In the genomic region with DNA sequence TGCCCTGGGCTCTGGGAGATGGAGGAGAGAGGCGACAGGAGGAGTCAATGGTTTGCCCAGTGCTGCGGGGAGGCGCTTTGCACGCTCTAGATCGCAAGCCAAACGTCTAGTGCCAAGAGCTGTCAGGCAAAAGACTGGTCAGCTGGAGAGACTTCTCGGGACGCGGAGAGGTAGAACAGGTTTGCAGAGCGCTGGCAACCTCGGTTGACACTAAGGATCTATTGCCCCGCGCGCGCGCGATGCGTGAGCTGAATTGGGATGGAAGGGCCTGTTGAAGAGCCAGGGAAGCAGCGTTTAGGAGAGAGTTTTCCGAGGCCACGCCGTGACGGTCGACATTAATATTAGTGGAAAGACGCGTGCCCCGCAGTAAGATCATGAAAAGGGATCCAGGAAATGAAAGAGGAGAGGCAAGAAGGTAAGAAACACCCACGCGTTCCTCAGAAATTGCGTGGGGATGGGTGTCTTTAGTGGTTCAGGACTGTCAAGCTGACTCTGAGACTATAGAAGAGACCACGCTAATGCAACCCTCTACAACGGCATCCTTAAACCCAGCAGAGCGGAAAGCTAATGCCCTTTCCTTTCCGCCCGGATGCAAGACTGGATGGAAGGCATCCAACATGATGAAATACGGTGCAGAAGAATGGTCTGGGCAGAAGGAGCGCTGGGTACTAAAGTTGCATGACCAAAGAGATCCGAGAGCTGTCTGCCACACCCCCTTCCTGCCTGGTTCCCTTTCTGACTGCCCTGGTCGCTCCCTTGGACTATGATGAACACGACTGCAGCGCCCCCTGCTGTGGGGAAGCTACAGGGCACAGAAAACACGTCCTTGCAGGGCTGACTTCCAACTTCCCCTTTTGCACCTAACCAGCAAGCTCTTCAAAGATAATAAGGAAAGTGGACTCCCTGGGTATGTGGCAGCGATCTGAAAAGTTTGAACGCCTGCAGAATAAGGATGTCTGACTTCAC, we compare ENCODE assay signal across 8 mouse cellular contexts. TPM values are rescaled to one million over a fixed set of nuclear protein-coding genes. Genes with fewer than 3 reads are reported as not detected.
DNase-seq lines count a peak whose midpoint lies in the region; ATAC-seq lines count a peak whose summit lies in the region.

No protein-coding gene starts in this region.

- peak overlapping the region; percentile 78 for H3K9ac ChIP-seq in heart, embryonic 16.5 days (ENCODE audit: low read length)
- peak overlapping the region; percentile 5; the same call in 1 of the 2 replicates for H3K9ac ChIP-seq in liver, embryonic 15.5 days
- peak overlapping the region; percentile 72; the same call in 1 of the 2 replicates for H3K9ac ChIP-seq in neural tube, embryonic 12.5 days

- peaks cover 29% of the 10 kb centered on the region for H3K4me1 ChIP-seq in forebrain, embryonic 10.5 days
- H3K4me1 ChIP-seq in heart, embryonic 16.5 days (ENCODE audit: control insufficient read depth, insufficient read depth, low read length), result peaks cover 15% of the 10 kb centered on the region
- peaks cover 31% of the 10 kb centered on the region for H3K4me1 ChIP-seq in liver, embryonic 15.5 days (replicated peaks)
- H3K4me1 ChIP-seq in neural tube, embryonic 12.5 days, result peaks cover 21% of the 10 kb centered on the region; the same call in 1 of the 2 replicates

- no peaks in the 10 kb centered on the region for H3K36me3 ChIP-seq in forebrain, embryonic 10.5 days (replicated peaks)
- H3K36me3 ChIP-seq in heart, embryonic 16.5 days (ENCODE audit: control insufficient read depth, insufficient read depth), result no peaks in the 10 kb centered on the region
- H3K36me3 ChIP-seq in liver, embryonic 15.5 days (replicated peaks), result no peaks in the 10 kb centered on the region
- no peaks in the 10 kb centered on the region for H3K36me3 ChIP-seq in neural tube, embryonic 12.5 days

- no peaks in the 10 kb centered on the region for H3K9me3 ChIP-seq in forebrain, embryonic 10.5 days
- H3K9me3 ChIP-seq in heart, embryonic 16.5 days (replicated peaks; ENCODE audit: control insufficient read depth, low read length), result no peaks in the 10 kb centered on the region
- H3K9me3 ChIP-seq in liver, embryonic 15.5 days (replicated peaks), result no peaks in the 10 kb centered on the region
- H3K9me3 ChIP-seq in neural tube, embryonic 12.5 days, result no peaks in the 10 kb centered on the region

- WGBS in forebrain, embryonic 10.5 days, result under 1% methylated on average over 44 of the region's 44 CpGs
- WGBS in heart, embryonic 16.5 days, result under 1% methylated on average over 44 of the region's 44 CpGs
- under 1% methylated on average over 44 of the region's 44 CpGs for WGBS in liver, embryonic 15.5 days (ENCODE audit: insufficient replicate concordance)
- WGBS in neural tube, embryonic 12.5 days, result under 1% methylated on average over 44 of the region's 44 CpGs

- H3K27me3 ChIP-seq in forebrain, embryonic 10.5 days (ENCODE audit: poor library complexity, severe bottlenecking), result peaks cover 53% of the 10 kb centered on the region
- no peaks in the 10 kb centered on the region for H3K27me3 ChIP-seq in heart, embryonic 16.5 days (ENCODE audit: control insufficient read depth, insufficient read depth, low read length)
- H3K27me3 ChIP-seq in liver, embryonic 15.5 days, result peaks cover 24% of the 10 kb centered on the region
- no peaks in the 10 kb centered on the region for H3K27me3 ChIP-seq in neural tube, embryonic 12.5 days (replicated peaks)

- peak; percentile 59 to 69 for DNase-seq in CD8-positive naive resting alpha-beta T cell, adult 2 months (ENCODE audit: low read depth in 2 of 2, low spot score in 2 of 2)
- DNase-seq in c-Kit-positive CD71-negative TER-119-negative erythroid progenitor cells, embryonic 14.5 days (ENCODE audit: low read depth), result peak; percentile 98
- peak; percentile 94 for DNase-seq in forebrain, embryonic 10.5 days (ENCODE audit: extremely low spot score, low spot score)
- DNase-seq in kidney, postnatal 36 days, result peak; percentile 93 to 97
- DNase-seq in telencephalon, adult 2 months (ENCODE audit: low read depth, low spot score), result peak; percentile 86

- peak; percentile 70 for ATAC-seq in heart, embryonic 16.5 days (replicated peaks; ENCODE audit: extremely low read depth, insufficient read depth, low FRiP score)
- ATAC-seq in liver, embryonic 15.5 days (ENCODE audit: insufficient read depth), result peak; percentile 58
- ATAC-seq in neural tube, embryonic 12.5 days (ENCODE audit: low FRiP score, low read depth), result peak; percentile 78

- peak overlapping the region; percentile 87; the same call in 1 of the 2 replicates for H3K27ac ChIP-seq in forebrain, embryonic 10.5 days
- peak overlapping the region; percentile 73 for H3K27ac ChIP-seq in heart, embryonic 16.5 days (ENCODE audit: low read length)
- no peak overlapping the region; the same call in 1 of the 2 replicates for H3K27ac ChIP-seq in liver, embryonic 15.5 days (replicated peaks)
- H3K27ac ChIP-seq in neural tube, embryonic 12.5 days, result no peak overlapping the region

- peak overlapping the region; percentile 80 for H3K4me3 ChIP-seq in forebrain, embryonic 10.5 days
- peak overlapping the region; percentile 77 for H3K4me3 ChIP-seq in heart, embryonic 16.5 days (ENCODE audit: low read length)
- H3K4me3 ChIP-seq in liver, embryonic 15.5 days (replicated peaks), result peak overlapping the region; percentile 68
- H3K4me3 ChIP-seq in neural tube, embryonic 12.5 days, result peak overlapping the region; percentile 62

- H3K4me2 ChIP-seq in heart, embryonic 16.5 days (ENCODE audit: low read depth, low read length), result peak overlapping the region; percentile 94
- peak overlapping the region; percentile 94 for H3K4me2 ChIP-seq in liver, embryonic 15.5 days
- peak overlapping the region; percentile 92 for H3K4me2 ChIP-seq in neural tube, embryonic 12.5 days (replicated peaks)

RNA-seq across cellular contexts. Expression of gene Tmtc2, which starts 0.7 kb away (rescaled TPM):
- 4.2 and 4.8 TPM in 2 replicates for polyA plus RNA-seq in forebrain, embryonic 10.5 days (2016; fragmentation: Nextera tagmentation; extraction: Ambion mirVana)
- polyA plus RNA-seq in heart, embryonic 16.5 days (2015; fragmentation: Nextera tagmentation; extraction: Ambion mirVana), result 2.1 and 2.9 TPM in 2 replicates
- polyA plus RNA-seq in liver, embryonic 15.5 days (2015; fragmentation: Nextera tagmentation; extraction: Ambion mirVana), result 0.55 and 0.68 TPM in 2 replicates
- polyA plus RNA-seq in neural tube, embryonic 12.5 days (2016; fragmentation: Nextera tagmentation; extraction: Ambion mirVana), result 16.2 TPM in 2 replicates

Comparison
In these comparisons a context has a peak if more than half of its experiments do, and no peak if none do; other contexts are left out.
1. H3K27ac ChIP-seq: peak in forebrain, embryonic 10.5 days (single experiment) and heart, embryonic 16.5 days (single experiment); none in liver, embryonic 15.5 days (single experiment) and neural tube, embryonic 12.5 days (single experiment).
2. H3K9ac ChIP-seq: peak in every context shown above with its lines; median percentile 78 in heart, embryonic 16.5 days; 72 in neural tube, embryonic 12.5 days; 5 in liver, embryonic 15.5 days.
3. Peak in every context shown above with its lines, with median percentiles within 50 percentile points of each other: DNase-seq, H3K4me3 ChIP-seq, ATAC-seq and H3K4me2 ChIP-seq.